Comparison of ENCODE assay signal across 8 mouse cellular contexts in genomic region chr11:76623206-76623961, GRCm38 (mm10). TPM values are rescaled to one million over a fixed set of nuclear protein-coding genes. Genes with fewer than 3 reads are reported as not detected.
DNase-seq lines count a peak whose midpoint lies in the region; ATAC-seq and TF ChIP-seq lines count a peak whose summit lies in the region.

No protein-coding gene starts in this region.

- peak; percentile 87 for ATAC-seq in embryonic facial prominence, embryonic 15.5 days (ENCODE audit: insufficient number of reproducible peaks, low FRiP score, low TSS enrichment, low read depth)
- ATAC-seq in heart, postnatal 0 days (ENCODE audit: insufficient read depth, low read depth), result peak; percentile 84
- ATAC-seq in lung, embryonic 15.5 days (ENCODE audit: borderline replicate concordance, extremely low read depth, low FRiP score, low TSS enrichment), result peak; percentile 86

- DNase-seq in spleen, adult 2 months (ENCODE audit: low read depth in 1 of 2, low spot score in 2 of 2), result peak in 1 of 2 experiments; percentile 9
- no peak for DNase-seq in spleen, adult 12 weeks (ENCODE audit: low spot score)
- peak; percentile 29 for DNase-seq in heart, postnatal 0 days (ENCODE audit: low spot score)
- DNase-seq in kidney, postnatal 14 days, result peak; percentile 85
- peak; percentile 66 for DNase-seq in ovary, adult 18-20 months (ENCODE audit: low spot score)
- peak; percentile 59 to 67 for DNase-seq in urinary bladder, postnatal 4 days (ENCODE audit: low spot score in 2 of 2)

- no peak for TF ChIP-seq POLR2A in spleen, adult 2 months (IDR thresholded peaks at IDR 0.05; ENCODE audit: low read depth, low read length)

- no peaks in the 10 kb centered on the region for H3K36me3 ChIP-seq in spleen, adult 2 months (ENCODE audit: control insufficient read depth, insufficient read depth, low read length)
- H3K36me3 ChIP-seq in embryonic facial prominence, embryonic 15.5 days, result no peaks in the 10 kb centered on the region
- no peaks in the 10 kb centered on the region for H3K36me3 ChIP-seq in heart, postnatal 0 days (replicated peaks; ENCODE audit: control insufficient read depth, insufficient read depth, low read length)
- H3K36me3 ChIP-seq in lung, embryonic 15.5 days, result no peaks in the 10 kb centered on the region

- H3K4me3 ChIP-seq in spleen, adult 2 months (ENCODE audit: extremely low read depth, insufficient read depth, insufficient read length), result peak overlapping the region; percentile 58
- H3K4me3 ChIP-seq in embryonic facial prominence, embryonic 15.5 days (replicated peaks), result peak overlapping the region; percentile 68
- H3K4me3 ChIP-seq in heart, postnatal 0 days (ENCODE audit: low read depth, low read length), result peak overlapping the region; percentile 73
- H3K4me3 ChIP-seq in lung, embryonic 15.5 days, result peak overlapping the region; percentile 52

- H3K9me3 ChIP-seq in embryonic facial prominence, embryonic 15.5 days (replicated peaks), result no peaks in the 10 kb centered on the region
- H3K9me3 ChIP-seq in heart, postnatal 0 days (replicated peaks; ENCODE audit: control insufficient read depth, low read length), result peaks cover 3% of the 10 kb centered on the region; the same call in 1 of the 2 replicates
- no peaks in the 10 kb centered on the region for H3K9me3 ChIP-seq in lung, embryonic 15.5 days

- H3K4me2 ChIP-seq in embryonic facial prominence, embryonic 15.5 days (replicated peaks), result peak overlapping the region; percentile 99
- peak overlapping the region; percentile 84 for H3K4me2 ChIP-seq in heart, postnatal 0 days (ENCODE audit: low read depth, low read length)
- H3K4me2 ChIP-seq in lung, embryonic 15.5 days, result peak overlapping the region; percentile 90

- H3K27me3 ChIP-seq in spleen, adult 2 months (ENCODE audit: control insufficient read depth, insufficient read depth, low read length), result peaks cover 9% of the 10 kb centered on the region
- peaks cover 23% of the 10 kb centered on the region for H3K27me3 ChIP-seq in embryonic facial prominence, embryonic 15.5 days
- peaks cover 34% of the 10 kb centered on the region for H3K27me3 ChIP-seq in heart, postnatal 0 days (ENCODE audit: control insufficient read depth, insufficient read depth, low read length)
- H3K27me3 ChIP-seq in lung, embryonic 15.5 days, result peaks cover 39% of the 10 kb centered on the region

- no peak for TF ChIP-seq CTCF in spleen, adult 2 months (IDR thresholded peaks at IDR 0.05; ENCODE audit: extremely low read depth, insufficient read depth, insufficient read length, insufficient replicate concordance)
- TF ChIP-seq CTCF in heart, postnatal 0 days (IDR thresholded peaks at IDR 0.05; ENCODE audit: low read depth), result no peak

- peaks cover 17% of the 10 kb centered on the region for H3K4me1 ChIP-seq in spleen, adult 2 months (ENCODE audit: control insufficient read depth, insufficient read depth, insufficient read length)
- H3K4me1 ChIP-seq in embryonic facial prominence, embryonic 15.5 days, result peaks cover 19% of the 10 kb centered on the region
- peaks cover 15% of the 10 kb centered on the region; the same call in 1 of the 2 replicates for H3K4me1 ChIP-seq in heart, postnatal 0 days (ENCODE audit: control insufficient read depth, insufficient read depth)
- H3K4me1 ChIP-seq in lung, embryonic 15.5 days, result peaks cover 10% of the 10 kb centered on the region

- no peak for TF ChIP-seq EP300 in heart, postnatal 0 days (IDR thresholded peaks at IDR 0.05; ENCODE audit: low read depth)

- H3K9ac ChIP-seq in embryonic facial prominence, embryonic 15.5 days, result peak overlapping the region; percentile 47
- H3K9ac ChIP-seq in heart, postnatal 0 days (replicated peaks; ENCODE audit: low read depth, low read length), result peak overlapping the region; percentile 57
- H3K9ac ChIP-seq in lung, embryonic 15.5 days, result peak overlapping the region; percentile 55

- H3K27ac ChIP-seq in spleen, adult 2 months (ENCODE audit: insufficient read depth, low read length), result peak overlapping the region; percentile 28; the same call in 1 of the 2 replicates
- 0 out of 2 replicates have a peak overlapping the region, but pooled peaks have one; percentile 31 for H3K27ac ChIP-seq in embryonic facial prominence, embryonic 15.5 days (replicated peaks)
- H3K27ac ChIP-seq in heart, postnatal 0 days (ENCODE audit: low read depth), result no peak overlapping the region
- peak overlapping the region; percentile 31; the same call in 1 of the 2 replicates for H3K27ac ChIP-seq in lung, embryonic 15.5 days

- 2% methylated on average over 65 of the region's 72 CpGs for WGBS in spleen, adult 2 months
- under 1% methylated on average over 64 of the region's 72 CpGs for WGBS in embryonic facial prominence, embryonic 15.5 days
- WGBS in heart, postnatal 0 days, result 2% methylated on average over 66 of the region's 72 CpGs
- 1% methylated on average over 69 of the region's 72 CpGs for WGBS in lung, embryonic 15.5 days

RNA-seq across cellular contexts. Expression of gene Abr, which starts 1.3 kb away (rescaled TPM):
- polyA plus RNA-seq in spleen, adult 2 months (2012; rRNA removed), result 37.2 and 41.9 TPM in 2 replicates
- polyA plus RNA-seq in embryonic facial prominence, embryonic 15.5 days (2015; fragmentation: Nextera tagmentation; extraction: Ambion mirVana), result 41.1 and 42.6 TPM in 2 replicates
- total RNA-seq in heart, postnatal 0 days (2014; rRNA removed; ENCODE audit: low replicate concordance), result 37.3 and 48.9 TPM in 2 replicates
- polyA plus RNA-seq in heart, postnatal 0 days (2015; fragmentation: Nextera tagmentation; extraction: Ambion mirVana), result 12.1 and 14.1 TPM in 2 replicates
- polyA plus RNA-seq in lung, embryonic 15.5 days (2015; fragmentation: Nextera tagmentation; extraction: Ambion mirVana), result 25.9 and 28.3 TPM in 2 replicates

RNA-seq across cellular contexts. Expression of gene Bhlha9, which starts 48.9 kb away (rescaled TPM):
- polyA plus RNA-seq in spleen, adult 2 months (2012; rRNA removed), result not detected in 2 replicates
- polyA plus RNA-seq in embryonic facial prominence, embryonic 15.5 days (2015; fragmentation: Nextera tagmentation; extraction: Ambion mirVana), result 0.36 and 0.46 TPM in 2 replicates
- total RNA-seq in heart, postnatal 0 days (2014; rRNA removed; ENCODE audit: low replicate concordance), result not detected in 2 replicates
- not detected in 2 replicates for polyA plus RNA-seq in heart, postnatal 0 days (2015; fragmentation: Nextera tagmentation; extraction: Ambion mirVana)
- polyA plus RNA-seq in lung, embryonic 15.5 days (2015; fragmentation: Nextera tagmentation; extraction: Ambion mirVana), result not detected in 2 replicates

RNA-seq across cellular contexts. Expression of gene Trarg1, which starts 56.2 kb away (rescaled TPM):
- polyA plus RNA-seq in spleen, adult 2 months (2012; rRNA removed), result 0.61 and 0.78 TPM in 2 replicates
- 1.3 and 1.5 TPM in 2 replicates for polyA plus RNA-seq in embryonic facial prominence, embryonic 15.5 days (2015; fragmentation: Nextera tagmentation; extraction: Ambion mirVana)
- total RNA-seq in heart, postnatal 0 days (2014; rRNA removed; ENCODE audit: low replicate concordance), result 0.46 and 0.50 TPM in 2 replicates
- 0.82 and 0.92 TPM in 2 replicates for polyA plus RNA-seq in heart, postnatal 0 days (2015; fragmentation: Nextera tagmentation; extraction: Ambion mirVana)
- 0.47 and 0.67 TPM in 2 replicates for polyA plus RNA-seq in lung, embryonic 15.5 days (2015; fragmentation: Nextera tagmentation; extraction: Ambion mirVana)
